Mouse (Mus musculus): ENCODE data around the gene Nin.

The Nin gene

GRCm38 (mm10) chr12:70005103-70005502 is 108.4 kb downstream of the Nin start:
- no peak for DNase-seq

GRCm38 (mm10) chr12:69998186-69998983 is 115.1 kb downstream of the Nin start:
- no peak for DNase-seq

GRCm38 (mm10) chr12:69995382-69995781 is 118.1 kb downstream of the Nin start:
- DNase-seq: no peak

- peak; percentile 85 for DNase-seq
Measured at GRCm38 (mm10) chr12:69986786-69987497, 126.6 kb downstream of the Nin start, which contains the start of gene Sav1. Gene Sav1 (minus strand): TSS chr12:69987002.

- DNase-seq: no peak
Measured at GRCm38 (mm10) chr12:69986241-69986762, 127.2 kb downstream of the Nin start.

- DNase-seq: no peak
Measured at GRCm38 (mm10) chr12:69985546-69985945, 128.0 kb downstream of the Nin start.

- DNase-seq: no peak
Measured at GRCm38 (mm10) chr12:69982874-69983273, 130.6 kb downstream of the Nin start.

- no peak for DNase-seq
Measured at GRCm38 (mm10) chr12:69977376-69977998, 136.0 kb downstream of the Nin start.

GRCm38 (mm10) chr12:69976688-69977087 is 136.8 kb downstream of the Nin start:
- no peak for DNase-seq

- no peak for DNase-seq
Measured at GRCm38 (mm10) chr12:69973666-69974065, 139.9 kb downstream of the Nin start.

- DNase-seq: no peak
Measured at GRCm38 (mm10) chr12:69968154-69968553, 145.4 kb downstream of the Nin start.

GRCm38 (mm10) chr12:69967112-69967511 is 146.4 kb downstream of the Nin start:
- DNase-seq: no peak

GRCm38 (mm10) chr12:69966071-69966470 is 147.4 kb downstream of the Nin start:
- no peak for DNase-seq

GRCm38 (mm10) chr12:69965644-69966043 is 147.9 kb downstream of the Nin start:
- DNase-seq: no peak

- DNase-seq: no peak
Measured at GRCm38 (mm10) chr12:69963141-69963540, 150.4 kb downstream of the Nin start.

GRCm38 (mm10) chr12:69962468-69962867 is 151.0 kb downstream of the Nin start:
- DNase-seq: peak; percentile 33

Data from cerebellum, adult 8-10 months (tissue).